Mouse (Mus musculus) C2C12 (cell line): ENCODE data around the gene Efna2. TPM values are rescaled to one million over a fixed set of nuclear protein-coding genes. Genes with fewer than 3 reads are reported as not detected.
A peak's percentile ranks its signal among the peaks of the same experiment; 100 is the strongest.

ENCODE experiments used
- H3K27me3 ChIP-seq: one replicate; pipeline ENCODE4 v1.6.1; 2011; ENCODE audit not compliant: control insufficient read depth, insufficient read depth, insufficient read length
- H3K36me3 ChIP-seq: one replicate; pipeline ENCODE4 v1.6.1; 2011; ENCODE audit not compliant: control insufficient read depth, insufficient read depth
- H3K4me3 ChIP-seq: one replicate; pipeline ENCODE4 v1.5.1; 2011; ENCODE audit warnings: mild to moderate bottlenecking, control low read depth; ENCODE audit not compliant: poor library complexity, insufficient read depth, severe bottlenecking
- H3K79me2 ChIP-seq: one replicate; pipeline ENCODE4 v1.6.1; 2011; ENCODE audit not compliant: control insufficient read depth, insufficient read depth
- H3K79me3 ChIP-seq: one replicate; pipeline ENCODE4 v1.6.1; 2011; ENCODE audit warnings: low read depth, control low read depth
- H3ac ChIP-seq: one replicate; pipeline ENCODE3; 2011; ENCODE audit warnings: low read depth; ENCODE audit not compliant: control insufficient read depth, insufficient read length
- CEBPB ChIP-seq: IDR thresholded peaks from one replicate; pipeline ENCODE4 v1.6.1; 2011; ENCODE audit warnings: low read depth, mild to moderate bottlenecking, control low read depth, moderate library complexity
- CTCF ChIP-seq: IDR thresholded peaks from one replicate; pipeline ENCODE4 v1.5.1; 2011; ENCODE audit not compliant: control insufficient read depth, insufficient read depth, insufficient read length
- FOSL1 ChIP-seq: IDR thresholded peaks from one replicate; pipeline ENCODE4 v1.8.0; 2011; ENCODE audit warnings: mild to moderate bottlenecking, low read length; ENCODE audit not compliant: poor library complexity, insufficient read depth, severe bottlenecking
- MAX ChIP-seq: IDR thresholded peaks from one replicate; pipeline ENCODE4 v1.6.1; 2011; ENCODE audit warnings: mild to moderate bottlenecking, control low read depth
- MYOD1 ChIP-seq: IDR thresholded peaks from one replicate; pipeline ENCODE4 v1.6.1; 2011; ENCODE audit warnings: low read depth; ENCODE audit not compliant: control insufficient read depth, insufficient read length
- MYOG ChIP-seq: IDR thresholded peaks from one replicate; pipeline ENCODE4 v1.6.1; 2011; ENCODE audit not compliant: control insufficient read depth, insufficient read length; ENCODE audit errors: extremely low read depth
- USF1 ChIP-seq: IDR thresholded peaks from one replicate; pipeline ENCODE4 v1.6.1; 2011; ENCODE audit warnings: low read depth, mild to moderate bottlenecking, control low read depth, moderate library complexity
- polyA plus RNA-seq: library from polyadenylated mRNA; unstranded; fragments of >200 nt; fragmentation: generic; extraction: Trizol; gene quantifications from one replicate; pipeline ENCODE4 v1.2.1, GENCODE M21; 2012; ENCODE audit warnings: missing spikeins

Gene Efna2
- polyA plus RNA-seq, 1 experiment, result 3.2 TPM

GRCm38 (mm10) chr10:80159561-80160454 is 19.5 kb upstream of the Efna2 start:
- Histone ChIP-seq H3ac (peak overlapping the region; percentile 43), H3K36me3 (peaks cover 38% of the 10 kb centered on the region), H3K79me2 (peaks cover 28% of the 10 kb centered on the region), H3K79me3 (peaks cover 15% of the 10 kb centered on the region), H3K27me3 (no peaks in the 10 kb centered on the region), H3K4me3 (peak overlapping the region; percentile 29)
- TF ChIP-seq USF1 (no peak), FOSL1 (no peak), MAX (peak; percentile 71), CEBPB (no peak)

GRCm38 (mm10) chr10:80160455-80161371 is 18.6 kb upstream of the Efna2 start:
- H3K4me3 ChIP-seq, result peak overlapping the region; percentile 29
- peaks cover 29% of the 10 kb centered on the region for H3K36me3 ChIP-seq
- peak overlapping the region; percentile 54 for H3ac ChIP-seq
- TF ChIP-seq MYOD1 (peak; percentile 37), MYOG (no peak)
- peaks cover 18% of the 10 kb centered on the region for H3K79me2 ChIP-seq
- peaks cover 6% of the 10 kb centered on the region for H3K79me3 ChIP-seq
- H3K27me3 ChIP-seq, result no peaks in the 10 kb centered on the region

GRCm38 (mm10) chr10:80161522-80162242 is 17.6 kb upstream of the Efna2 start:
- H3K79me2 ChIP-seq, result peaks cover 9% of the 10 kb centered on the region
- peak; percentile 92 for TF ChIP-seq CEBPB
- TF ChIP-seq FOSL1, result no peak
- TF ChIP-seq USF1, result no peak
- peak; percentile 90 for TF ChIP-seq MYOD1
- TF ChIP-seq MAX, result no peak
- TF ChIP-seq CTCF, result no peak
- H3K4me3 ChIP-seq, result peak overlapping the region; percentile 29
- H3K79me3 ChIP-seq, result no peaks in the 10 kb centered on the region
- no peaks in the 10 kb centered on the region for H3K27me3 ChIP-seq
- peak overlapping the region; percentile 19 for H3ac ChIP-seq
- peaks cover 19% of the 10 kb centered on the region for H3K36me3 ChIP-seq

GRCm38 (mm10) chr10:80162243-80162608 is 17.1 kb upstream of the Efna2 start:
- Histone ChIP-seq H3K79me2 (peaks cover 3% of the 10 kb centered on the region), H3K36me3 (peaks cover 14% of the 10 kb centered on the region), H3K27me3 (no peaks in the 10 kb centered on the region), H3K79me3 (no peaks in the 10 kb centered on the region), H3K4me3 (no peak overlapping the region), H3ac (no peak overlapping the region)
- TF ChIP-seq FOSL1 (no peak), USF1 (no peak), CTCF (no peak), CEBPB (no peak), MYOG (no peak), MAX (no peak), MYOD1 (no peak)

GRCm38 (mm10) chr10:80162716-80163299 is 16.5 kb upstream of the Efna2 start:
- Histone ChIP-seq H3K79me3 (no peaks in the 10 kb centered on the region), H3K36me3 (peaks cover 8% of the 10 kb centered on the region), H3K27me3 (no peaks in the 10 kb centered on the region), H3K4me3 (no peak overlapping the region), H3K79me2 (no peaks in the 10 kb centered on the region), H3ac (peak overlapping the region; percentile 18)
- TF ChIP-seq MAX (peak; percentile 30), MYOG (no peak), CEBPB (no peak), MYOD1 (peak; percentile 64)
